Mouse (Mus musculus): ENCODE measurements around the gene Esrrg. TPM values are rescaled to one million over a fixed set of nuclear protein-coding genes. Genes with fewer than 3 reads are reported as not detected.
A peak's percentile ranks its signal among the peaks of the same experiment; 100 is the strongest.

Gene Esrrg
- total and polyA plus RNA-seq, 2 experiments, result 1.1 to 4.2 TPM

GRCm38 (mm10) chr1:187873770-187874169, 265.2 kb downstream of the Esrrg start:
- H3K27me3 ChIP-seq (ENCODE audit: control insufficient read depth, insufficient read depth, low read length), result no peaks in the 10 kb centered on the region
- no peaks in the 10 kb centered on the region for H3K36me3 ChIP-seq (ENCODE audit: control insufficient read depth, insufficient read depth, low read length)
- TF ChIP-seq POLR2A (IDR thresholded peaks at IDR 0.05; ENCODE audit: extremely low read depth, insufficient read depth, low read length), result no peak
- TF ChIP-seq CTCF (IDR thresholded peaks at IDR 0.05; ENCODE audit: low read depth, low read length), result no peak
- no peak overlapping the region for H3K27ac ChIP-seq (replicated peaks; ENCODE audit: insufficient read depth, low read depth, low read length)
- no peaks in the 10 kb centered on the region for H3K79me2 ChIP-seq (ENCODE audit: control insufficient read depth, insufficient read depth, low read length)
- no peak for DNase-seq (ENCODE audit: extremely low read depth, low read depth, low spot score)
- no peak overlapping the region for H3K9ac ChIP-seq (ENCODE audit: low read depth, low read length)
- no peak overlapping the region for H3K4me3 ChIP-seq (ENCODE audit: insufficient read depth, low read depth, low read length)
- 90% methylated on average over 2 of the region's 2 CpGs for WGBS
- no peaks in the 10 kb centered on the region for H3K4me1 ChIP-seq (ENCODE audit: control insufficient read depth, insufficient read depth, low read length)

DNA sequence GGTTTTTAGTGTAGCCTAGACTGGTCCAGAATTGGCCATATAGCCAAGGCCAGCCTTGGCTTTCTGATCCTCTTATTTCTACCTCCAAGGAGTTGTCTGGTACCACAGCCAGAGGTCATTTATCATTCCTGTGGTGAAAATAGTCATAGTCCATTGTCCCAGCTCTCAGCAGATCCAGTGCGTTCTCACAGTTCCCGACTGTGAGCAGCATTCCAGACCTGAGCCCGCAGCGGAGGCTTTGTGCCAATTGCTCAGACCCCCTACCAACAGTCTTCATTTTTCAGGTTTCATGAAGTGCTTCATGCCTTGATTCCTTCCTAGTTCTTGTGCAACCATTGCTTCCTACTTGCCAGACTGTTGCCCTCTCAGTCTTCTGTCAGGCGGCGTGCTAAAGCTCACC, 278.7 kb downstream of the Esrrg start:
- H3K4me3 ChIP-seq (ENCODE audit: insufficient read depth, low read depth, low read length), result no peak overlapping the region
- H3K79me2 ChIP-seq (ENCODE audit: control insufficient read depth, insufficient read depth, low read length), result no peaks in the 10 kb centered on the region
- DNase-seq (ENCODE audit: extremely low read depth, low read depth, low spot score), result no peak
- WGBS, result 92% methylated on average over 6 of the region's 6 CpGs
- no peaks in the 10 kb centered on the region for H3K36me3 ChIP-seq (ENCODE audit: control insufficient read depth, insufficient read depth, low read length)
- H3K27me3 ChIP-seq (ENCODE audit: control insufficient read depth, insufficient read depth, low read length), result no peaks in the 10 kb centered on the region
- TF ChIP-seq POLR2A (IDR thresholded peaks at IDR 0.05; ENCODE audit: extremely low read depth, insufficient read depth, low read length), result no peak
- no peaks in the 10 kb centered on the region for H3K4me1 ChIP-seq (ENCODE audit: control insufficient read depth, insufficient read depth, low read length)
- H3K27ac ChIP-seq (replicated peaks; ENCODE audit: insufficient read depth, low read depth, low read length), result no peak overlapping the region
- no peak overlapping the region for H3K9ac ChIP-seq (ENCODE audit: low read depth, low read length)

- no peak for TF ChIP-seq CTCF (IDR thresholded peaks at IDR 0.05; ENCODE audit: low read depth, low read length)
- no peak for TF ChIP-seq POLR2A (IDR thresholded peaks at IDR 0.05; ENCODE audit: extremely low read depth, insufficient read depth, low read length)
- no peak overlapping the region for H3K9ac ChIP-seq (ENCODE audit: low read depth, low read length)
- no peak for DNase-seq (ENCODE audit: extremely low read depth, low read depth, low spot score)
- no peaks in the 10 kb centered on the region for H3K79me2 ChIP-seq (ENCODE audit: control insufficient read depth, insufficient read depth, low read length)
- no peaks in the 10 kb centered on the region for H3K27me3 ChIP-seq (ENCODE audit: control insufficient read depth, insufficient read depth, low read length)
- no peak overlapping the region for H3K27ac ChIP-seq (replicated peaks; ENCODE audit: insufficient read depth, low read depth, low read length)
- no peak overlapping the region for H3K4me3 ChIP-seq (ENCODE audit: insufficient read depth, low read depth, low read length)
- H3K4me1 ChIP-seq (ENCODE audit: control insufficient read depth, insufficient read depth, low read length), result no peaks in the 10 kb centered on the region
- 88% methylated on average over 8 of the region's 8 CpGs for WGBS
- no peaks in the 10 kb centered on the region for H3K36me3 ChIP-seq (ENCODE audit: control insufficient read depth, insufficient read depth, low read length)
These were observed 279.6 kb downstream of the Esrrg start for GRCm38 (mm10) chr1:187888142-187888541.

- H3K36me3 ChIP-seq (ENCODE audit: control insufficient read depth, insufficient read depth, low read length), result no peaks in the 10 kb centered on the region
- no peak overlapping the region for H3K9ac ChIP-seq (ENCODE audit: low read depth, low read length)
- 28% methylated on average over 4 of the region's 4 CpGs for WGBS
- H3K4me3 ChIP-seq (ENCODE audit: insufficient read depth, low read depth, low read length), result no peak overlapping the region
- peak; percentile 94 for DNase-seq (ENCODE audit: extremely low read depth, low read depth, low spot score)
- H3K27me3 ChIP-seq (ENCODE audit: control insufficient read depth, insufficient read depth, low read length), result no peaks in the 10 kb centered on the region
- TF ChIP-seq POLR2A (IDR thresholded peaks at IDR 0.05; ENCODE audit: extremely low read depth, insufficient read depth, low read length) (no peak), CTCF (IDR thresholded peaks at IDR 0.05; ENCODE audit: low read depth, low read length) (no peak)
- H3K4me1 ChIP-seq (ENCODE audit: control insufficient read depth, insufficient read depth, low read length), result no peaks in the 10 kb centered on the region
- no peaks in the 10 kb centered on the region for H3K79me2 ChIP-seq (ENCODE audit: control insufficient read depth, insufficient read depth, low read length)
- H3K27ac ChIP-seq (replicated peaks; ENCODE audit: insufficient read depth, low read depth, low read length), result no peak overlapping the region
These were observed 280.5 kb downstream of the Esrrg start for GRCm38 (mm10) chr1:187889096-187889495.

DNA sequence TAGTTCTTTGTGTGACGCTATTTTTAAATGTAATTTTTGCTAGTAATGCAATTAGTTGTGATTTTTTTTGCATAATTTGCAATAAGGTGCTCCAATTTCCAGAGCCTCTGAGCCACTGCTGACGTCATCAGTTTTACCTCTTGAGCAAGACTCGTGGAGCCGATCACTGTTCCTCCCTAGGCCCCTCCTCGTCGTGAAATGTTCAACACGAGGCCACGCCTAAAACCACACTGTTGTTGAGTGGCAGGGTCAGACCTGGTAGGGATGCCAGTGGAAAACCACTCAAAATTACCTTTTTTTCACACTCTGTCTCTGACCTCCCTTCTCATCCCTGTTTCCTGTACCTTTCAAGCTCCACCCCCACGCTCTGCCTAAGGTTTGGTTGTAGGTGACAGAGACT, 282.7 kb downstream of the Esrrg start:
- H3K4me3 ChIP-seq (ENCODE audit: insufficient read depth, low read depth, low read length), result no peak overlapping the region
- DNase-seq (ENCODE audit: extremely low read depth, low read depth, low spot score), result peak; percentile 39
- WGBS, result 65% methylated on average over 9 of the region's 9 CpGs

GRCm38 (mm10) chr1:187895459-187895858, 286.9 kb downstream of the Esrrg start:
- no peaks in the 10 kb centered on the region for H3K27me3 ChIP-seq (ENCODE audit: control insufficient read depth, insufficient read depth, low read length)
- no peak for TF ChIP-seq POLR2A (IDR thresholded peaks at IDR 0.05; ENCODE audit: extremely low read depth, insufficient read depth, low read length)
- TF ChIP-seq CTCF (IDR thresholded peaks at IDR 0.05; ENCODE audit: low read depth, low read length), result no peak
- no peak overlapping the region for H3K9ac ChIP-seq (ENCODE audit: low read depth, low read length)
- peaks cover 3% of the 10 kb centered on the region; the same call in 1 of the 2 replicates for H3K4me1 ChIP-seq (ENCODE audit: control insufficient read depth, insufficient read depth, low read length)
- no peak for DNase-seq (ENCODE audit: extremely low read depth, low read depth, low spot score)
- H3K79me2 ChIP-seq (ENCODE audit: control insufficient read depth, insufficient read depth, low read length), result no peaks in the 10 kb centered on the region
- H3K36me3 ChIP-seq (ENCODE audit: control insufficient read depth, insufficient read depth, low read length), result no peaks in the 10 kb centered on the region
- H3K4me3 ChIP-seq (ENCODE audit: insufficient read depth, low read depth, low read length), result no peak overlapping the region
- no peak overlapping the region for H3K27ac ChIP-seq (replicated peaks; ENCODE audit: insufficient read depth, low read depth, low read length)
- 64% methylated on average over 1 of the region's 1 CpGs for WGBS

More for the DNA sequence above, 282.7 kb downstream of the Esrrg start:
- Histone ChIP-seq H3K36me3 (ENCODE audit: control insufficient read depth, insufficient read depth, low read length) (no peaks in the 10 kb centered on the region), H3K9ac (ENCODE audit: low read depth, low read length) (no peak overlapping the region), H3K4me1 (ENCODE audit: control insufficient read depth, insufficient read depth, low read length) (no peaks in the 10 kb centered on the region), H3K27me3 (ENCODE audit: control insufficient read depth, insufficient read depth, low read length) (no peaks in the 10 kb centered on the region), H3K79me2 (ENCODE audit: control insufficient read depth, insufficient read depth, low read length) (no peaks in the 10 kb centered on the region), H3K27ac (replicated peaks; ENCODE audit: insufficient read depth, low read depth, low read length) (no peak overlapping the region)
- TF ChIP-seq CTCF (IDR thresholded peaks at IDR 0.05; ENCODE audit: low read depth, low read length) (no peak), POLR2A (IDR thresholded peaks at IDR 0.05; ENCODE audit: extremely low read depth, insufficient read depth, low read length) (no peak)

Data from liver, adult 2 months (tissue).